ENCODE assay signal across 10 mouse cellular contexts in the genomic region with DNA sequence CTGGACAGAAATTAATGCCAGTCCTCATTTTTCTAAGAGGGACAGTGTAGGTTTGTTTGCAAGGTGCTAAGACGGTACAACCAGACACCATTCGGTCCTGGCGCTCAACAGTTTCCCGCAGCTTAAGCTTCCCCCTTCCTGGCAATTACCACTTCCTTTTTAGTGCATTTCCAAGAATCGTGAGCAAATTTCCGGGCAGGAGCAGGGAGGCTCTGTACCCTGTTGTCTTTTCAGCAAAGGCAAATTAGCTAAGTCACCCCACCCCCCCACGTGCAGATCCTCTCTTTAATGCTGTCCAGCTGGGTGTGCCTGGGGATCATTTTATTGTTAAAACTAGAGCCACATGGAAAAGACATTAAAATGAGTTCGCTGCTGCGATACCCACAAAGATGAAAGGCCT.
DNase-seq lines count a peak whose midpoint lies in the region; ATAC-seq lines count a peak whose summit lies in the region.
"Had no signal": no experiment of that assay in that cellular context is flagged by ENCODE, and none has a peak within 500 bp of the region (broad histone marks: within the 10 kb centered on the region; RNA-seq: fewer than 3 reads in every experiment).

No protein-coding gene starts in this region.

- no peaks in the 10 kb centered on the region for H3K9me3 ChIP-seq in heart, embryonic 11.5 days (replicated peaks; ENCODE audit: control insufficient read depth, low read length)

- H3K36me3 ChIP-seq in heart, embryonic 11.5 days (ENCODE audit: control insufficient read depth, insufficient read depth, low read length), result no peaks in the 10 kb centered on the region

- H3K27ac ChIP-seq in heart, embryonic 11.5 days (ENCODE audit: low read depth, low read length), result no peak overlapping the region

- H3K4me1 ChIP-seq in heart, embryonic 11.5 days (ENCODE audit: control insufficient read depth, insufficient read depth, low read length), result peaks cover 5% of the 10 kb centered on the region

- WGBS in heart, embryonic 11.5 days (ENCODE audit: insufficient replicate concordance), result 64% methylated on average over 9 of the region's 9 CpGs

- no peak overlapping the region for H3K4me3 ChIP-seq in heart, embryonic 11.5 days (ENCODE audit: low read depth, low read length)

- H3K9ac ChIP-seq in heart, embryonic 11.5 days (ENCODE audit: low read depth, low read length), result no peak overlapping the region

- no peaks in the 10 kb centered on the region for H3K27me3 ChIP-seq in heart, embryonic 11.5 days (ENCODE audit: control insufficient read depth, insufficient read depth, low read length)

- no peak for ATAC-seq in heart, embryonic 11.5 days (replicated peaks; ENCODE audit: insufficient number of reproducible peaks, low FRiP score, low TSS enrichment)
- ATAC-seq in megakaryocyte, adult 5-6 weeks (ENCODE audit: poor library complexity, severe bottlenecking), result peak; percentile 59
- ATAC-seq in erythroblast, adult 5-6 weeks (replicated peaks; ENCODE audit: low FRiP score, poor library complexity, severe bottlenecking), result no peak

- H3K4me2 ChIP-seq in heart, embryonic 11.5 days, result no peak overlapping the region

- peak; percentile 98 for DNase-seq in heart, adult 11 months
- peak; percentile 17 to 39 for DNase-seq in gastrocnemius, adult 8-10 months (ENCODE audit: low spot score in 2 of 2)
- peak; percentile 32 to 35 for DNase-seq in kidney, postnatal 36 days
- no peak for DNase-seq in layer of hippocampus, adult 8-10 months (ENCODE audit: low spot score in 2 of 2)
- DNase-seq in adrenal gland, adult 18-20 months (ENCODE audit: low spot score in 2 of 2), result no peak
- DNase-seq: cerebellum, adult 2 months; layer of hippocampus, postnatal 36 days had no signal

Comparison
In these comparisons a context has a peak if more than half of its experiments do, and no peak if none do; other contexts are left out.
1. DNase-seq: peak in heart, adult 11 months (single experiment), gastrocnemius, adult 8-10 months (2 of 2) and kidney, postnatal 36 days (2 of 2); none in layer of hippocampus, adult 8-10 months (0 of 2) and adrenal gland, adult 18-20 months (0 of 2).